Mouse (Mus musculus) kidney, adult 2 months (tissue): ENCODE measurements around the gene Kcna1. TPM values are rescaled to one million over a fixed set of nuclear protein-coding genes. Genes with fewer than 3 reads are reported as not detected.

Source experiments
- DNase-seq: peaks from one replicate; pipeline ENCODE4 v3.0.0; 2021
- H3K27ac ChIP-seq: fragments of 200-500 bp; 2 replicates; pipeline ENCODE4 v1.5.1; 2012; ENCODE audit warnings: low read depth, low read length, control low read depth, inconsistent platforms; ENCODE audit not compliant: insufficient read depth
- H3K27me3 ChIP-seq: fragments of 200-500 bp; replicated peaks from 2 replicates; pipeline ENCODE4 v1.6.1; 2012; ENCODE audit warnings: mild to moderate bottlenecking, moderate library complexity, low read length, inconsistent platforms; ENCODE audit not compliant: control insufficient read depth, insufficient read depth
- H3K36me3 ChIP-seq: fragments of 200-500 bp; 2 replicates; pipeline ENCODE4 v1.6.1; 2012; ENCODE audit warnings: mild to moderate bottlenecking, moderate library complexity, low read length, inconsistent platforms; ENCODE audit not compliant: control insufficient read depth, insufficient read depth
- H3K4me1 ChIP-seq: fragments of 200-500 bp; 2 replicates; pipeline ENCODE4 v1.6.1; 2011; ENCODE audit warnings: low read length; ENCODE audit not compliant: control insufficient read depth, insufficient read depth
- H3K4me3 ChIP-seq: fragments of 200-500 bp; 2 replicates; pipeline ENCODE4 v1.5.1; 2011; ENCODE audit warnings: mild to moderate bottlenecking, low read depth, low read length, control low read depth; ENCODE audit not compliant: insufficient read depth
- CTCF ChIP-seq: fragments of 200-500 bp; conservative IDR thresholded peaks from 2 replicates; pipeline ENCODE4 v1.5.1; 2011; ENCODE audit warnings: low read depth, mild to moderate bottlenecking, control low read depth, low read length, moderate library complexity, mixed read lengths; ENCODE audit not compliant: insufficient read depth, insufficient read length
- POLR2A ChIP-seq: fragments of 200-500 bp; IDR thresholded peaks from one replicate; pipeline ENCODE4 v1.6.1; 2011; ENCODE audit warnings: low read depth, low read length, control low read depth
- WGBS: fragments of 180-500 bp; shearing (Covaris S2); methylation state at CpG from one replicate; pipeline ENCODE4 v1.1.7; 2018; 5-methylcytosine and 5-hydroxymethylcytosine counted together
- polyA plus RNA-seq: library from polyadenylated mRNA; depleted of rRNA; stranded (reverse); fragments of >200 nt; gene quantifications from 2 replicates; pipeline ENCODE4 v1.2.3, GENCODE M21; 2012

Kcna1 gene
- polyA plus RNA-seq, 1 experiment: 0.77 TPM

DNA sequence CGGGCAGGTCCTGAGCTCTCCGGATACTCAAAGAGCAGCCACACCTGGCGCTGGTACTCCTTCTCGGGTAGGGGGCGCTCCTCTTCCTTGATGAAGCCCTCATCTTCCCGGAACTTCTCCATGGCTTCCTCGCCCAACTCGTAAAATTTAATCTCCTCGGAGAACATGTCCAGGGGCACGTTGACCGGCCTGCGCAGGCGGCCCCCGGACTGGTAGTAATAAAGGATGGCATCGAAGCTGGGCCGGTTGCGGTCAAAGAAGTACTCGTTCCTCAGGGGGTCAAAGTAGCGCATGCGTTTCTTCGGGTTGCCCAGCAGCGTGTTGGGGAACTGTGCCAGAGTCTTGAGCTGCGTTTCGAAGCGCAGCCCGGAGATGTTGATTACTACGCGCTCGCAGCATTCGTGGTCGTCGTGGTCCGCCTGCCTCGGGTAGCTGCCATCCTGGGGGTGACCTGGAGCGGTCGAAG, 3.3 kb downstream of the Kcna1 start:
- H3K4me3 ChIP-seq: no peak overlapping the region
- no peaks in the 10 kb centered on the region for H3K4me1 ChIP-seq
- H3K27ac ChIP-seq: no peak overlapping the region
- peak; percentile 22 for DNase-seq
- no peaks in the 10 kb centered on the region for H3K36me3 ChIP-seq
- TF ChIP-seq POLR2A (no peak), CTCF (no peak; the same call in 1 of the 2 replicates)
- WGBS: 2% methylated on average over 36 of the region's 36 CpGs
- H3K27me3 ChIP-seq: peaks cover 2% of the 10 kb centered on the region; the same call in 1 of the 2 replicates

DNA sequence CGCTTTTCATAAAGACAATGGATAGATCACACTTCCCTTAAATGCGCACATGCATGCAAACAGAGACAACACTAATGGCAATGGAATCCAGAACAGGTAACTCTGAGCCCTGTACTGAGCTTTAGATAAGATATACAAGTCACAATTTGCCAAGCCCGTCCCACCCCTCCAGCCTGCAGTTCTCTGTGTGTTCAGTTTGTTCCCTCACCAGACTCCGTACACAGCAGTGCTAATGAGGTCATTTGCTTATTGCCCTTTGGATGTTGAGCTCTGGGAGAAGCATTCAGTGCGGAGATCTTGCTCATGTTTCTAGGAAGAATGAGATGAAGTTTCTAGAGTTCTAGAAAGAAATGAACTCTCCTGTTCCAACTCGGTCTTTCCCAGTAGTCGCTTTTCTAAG, 17.7 kb downstream of the Kcna1 start:
- 63% methylated on average over 7 of the region's 7 CpGs for WGBS
- TF ChIP-seq POLR2A (no peak), CTCF (no peak)
- H3K36me3 ChIP-seq: no peaks in the 10 kb centered on the region
- no peaks in the 10 kb centered on the region; the same call in 1 of the 2 replicates for H3K27me3 ChIP-seq
- peak; percentile 74 for DNase-seq
- no peak overlapping the region for H3K27ac ChIP-seq
- H3K4me1 ChIP-seq: peaks cover 3% of the 10 kb centered on the region; the same call in 1 of the 2 replicates
- no peak overlapping the region for H3K4me3 ChIP-seq

DNA sequence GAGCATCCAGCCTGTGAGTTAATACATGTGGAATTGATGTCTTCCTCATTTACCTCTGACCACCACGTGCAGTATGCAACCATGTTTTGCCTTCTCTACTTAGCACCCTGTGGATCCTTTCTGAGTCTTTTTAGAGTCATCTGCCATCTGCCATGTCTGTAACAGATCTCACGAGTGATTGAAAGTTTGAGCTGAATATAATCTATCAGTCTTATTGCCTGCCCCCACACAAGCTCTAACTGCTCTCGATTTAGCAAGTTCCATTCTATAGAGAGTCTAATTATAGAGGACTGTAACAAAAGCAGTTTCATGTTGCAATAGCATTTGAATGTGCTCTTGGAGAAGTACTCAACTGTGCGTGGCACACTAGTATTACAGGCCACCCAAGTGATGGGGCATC, 27.7 kb downstream of the Kcna1 start:
- no peak for DNase-seq
- Histone ChIP-seq H3K4me1 (no peaks in the 10 kb centered on the region), H3K36me3 (no peaks in the 10 kb centered on the region), H3K27me3 (no peaks in the 10 kb centered on the region), H3K27ac (no peak overlapping the region), H3K4me3 (no peak overlapping the region)
- 71% methylated on average over 4 of the region's 4 CpGs for WGBS
- TF ChIP-seq CTCF (no peak), POLR2A (no peak)

DNA sequence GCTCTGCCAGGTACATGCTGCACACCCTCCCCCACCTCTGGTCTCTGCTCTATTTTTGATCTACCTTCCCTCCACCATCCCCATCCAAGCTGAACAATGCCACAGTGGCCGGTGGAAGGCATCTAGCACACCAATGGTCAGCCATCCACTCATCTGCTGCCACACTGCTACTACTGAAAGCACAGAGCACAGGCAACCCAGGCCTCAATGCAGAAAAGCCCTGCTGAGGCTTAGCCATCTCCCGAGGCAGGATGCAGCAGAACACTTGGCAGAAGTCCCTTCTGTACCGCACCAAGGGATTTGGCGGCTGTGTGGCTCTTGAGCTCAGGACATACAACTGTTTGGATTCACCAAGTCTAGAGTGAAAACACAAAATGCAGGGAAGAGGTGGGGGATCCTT, 35.4 kb downstream of the Kcna1 start:
- no peak for DNase-seq
- Histone ChIP-seq H3K27ac (no peak overlapping the region), H3K36me3 (no peaks in the 10 kb centered on the region), H3K4me1 (no peaks in the 10 kb centered on the region), H3K27me3 (no peaks in the 10 kb centered on the region), H3K4me3 (no peak overlapping the region)
- 70% methylated on average over 4 of the region's 4 CpGs for WGBS
- TF ChIP-seq POLR2A: no peak
- TF ChIP-seq CTCF: no peak

DNA sequence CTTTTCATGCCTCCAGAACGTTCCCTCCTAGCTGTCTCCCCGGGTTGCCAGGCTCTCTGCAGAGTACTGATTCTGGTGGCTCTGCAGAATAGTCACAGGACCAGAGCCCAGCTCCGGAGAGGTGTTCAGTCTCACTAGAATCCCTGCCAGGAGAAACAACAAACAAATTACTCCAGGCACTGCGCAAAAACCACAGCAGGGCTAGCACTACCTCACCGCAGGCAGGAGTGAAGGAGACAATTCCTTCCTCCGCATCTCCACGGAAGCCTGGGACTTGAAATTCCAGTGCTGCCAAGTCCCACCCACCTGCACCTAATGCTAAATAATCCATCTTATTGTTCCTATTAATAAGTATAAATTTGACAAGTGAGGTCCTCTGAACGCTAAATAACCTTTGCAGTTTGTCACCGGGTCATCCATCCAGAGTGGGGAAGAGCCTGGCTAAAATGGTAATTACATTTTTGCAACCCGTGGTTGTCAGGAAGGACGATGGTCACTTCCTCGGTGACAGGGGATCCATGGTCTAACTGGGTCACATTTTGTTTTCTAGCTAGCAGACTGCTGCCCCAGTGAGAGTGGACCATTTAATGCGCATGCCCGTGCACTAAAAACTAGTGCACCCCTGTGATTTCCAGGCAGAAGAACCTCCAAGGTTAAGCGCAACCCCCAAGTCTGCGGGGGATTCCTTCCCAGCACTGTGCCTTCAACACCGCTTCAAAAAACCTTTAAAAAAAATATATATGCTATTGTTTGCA, 36.8 kb downstream of the Kcna1 start:
- H3K4me1 ChIP-seq: no peaks in the 10 kb centered on the region
- no peak overlapping the region for H3K27ac ChIP-seq
- no peaks in the 10 kb centered on the region for H3K27me3 ChIP-seq
- WGBS: 75% methylated on average over 17 of the region's 17 CpGs
- no peak overlapping the region for H3K4me3 ChIP-seq
- DNase-seq: no peak
- TF ChIP-seq CTCF (no peak), POLR2A (no peak)
- H3K36me3 ChIP-seq: no peaks in the 10 kb centered on the region

DNA sequence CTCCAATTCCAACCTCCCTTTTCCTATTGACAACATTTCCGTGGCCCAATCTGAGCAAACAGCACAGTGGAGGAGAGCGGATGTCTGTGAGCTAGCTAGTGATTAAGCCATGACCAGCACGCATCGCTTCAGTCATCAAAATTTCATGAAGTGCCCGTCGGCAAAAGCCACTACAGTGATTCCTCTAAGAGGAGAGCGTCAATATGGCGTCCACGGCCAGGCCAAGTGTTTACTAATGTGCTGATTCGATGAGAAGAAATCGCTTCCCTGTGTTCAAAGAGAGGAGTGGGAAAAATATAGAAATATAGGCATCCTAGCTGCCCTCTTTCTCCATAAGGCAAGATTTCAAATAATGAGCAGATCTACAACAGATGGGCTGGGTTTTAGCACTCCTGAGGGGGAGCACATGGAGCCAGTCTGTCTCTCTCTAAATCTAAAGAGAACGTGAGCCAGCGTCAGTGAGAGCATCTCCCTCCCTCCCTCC, 44.3 kb downstream of the Kcna1 start:
- DNase-seq: no peak
- H3K4me3 ChIP-seq: no peak overlapping the region
- WGBS: 85% methylated on average over 13 of the region's 13 CpGs
- TF ChIP-seq CTCF (no peak), POLR2A (no peak)
- H3K4me1 ChIP-seq: no peaks in the 10 kb centered on the region
- H3K27me3 ChIP-seq: no peaks in the 10 kb centered on the region
- no peak overlapping the region for H3K27ac ChIP-seq
- no peaks in the 10 kb centered on the region for H3K36me3 ChIP-seq

DNA sequence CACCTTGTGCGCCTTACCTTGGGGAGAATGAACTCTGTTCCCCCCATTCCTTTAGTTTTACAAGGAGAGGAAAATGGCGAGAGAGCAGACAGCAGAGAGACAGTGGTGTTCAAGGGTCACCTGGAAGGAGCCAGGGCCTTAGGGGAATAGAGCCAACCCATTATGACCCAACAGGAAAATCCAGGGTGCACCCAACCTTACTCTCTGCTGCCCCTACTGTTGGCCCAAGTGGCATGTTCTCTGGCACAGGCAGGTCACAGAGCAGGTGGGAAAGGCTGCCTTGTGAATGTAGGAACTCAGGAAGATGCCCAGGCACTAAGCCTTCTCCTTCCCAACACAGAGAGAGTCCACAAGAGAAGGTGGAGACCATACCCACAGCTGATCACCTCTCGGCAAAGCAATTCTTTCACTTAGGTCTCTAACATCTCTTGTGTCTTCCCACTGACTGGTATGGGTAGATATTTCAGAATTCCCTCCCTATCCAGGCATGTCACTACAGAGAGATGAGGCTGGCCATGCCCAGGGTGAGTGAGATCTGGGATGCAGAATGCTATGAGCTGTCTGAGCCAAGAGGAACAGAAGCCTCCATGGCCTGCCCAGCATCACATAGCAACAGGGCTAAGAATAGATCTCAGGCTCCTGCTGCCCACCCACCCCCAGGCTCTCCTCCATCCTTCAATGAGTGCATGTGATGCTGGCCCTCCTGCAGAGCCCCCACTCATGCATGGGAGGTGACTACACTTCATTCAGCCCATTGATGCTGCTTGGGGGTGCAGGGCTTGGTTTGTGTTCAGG, 46.8 kb downstream of the Kcna1 start:
- TF ChIP-seq POLR2A (no peak), CTCF (no peak; the same call in 1 of the 2 replicates)
- H3K27me3 ChIP-seq: no peaks in the 10 kb centered on the region
- H3K4me1 ChIP-seq: no peaks in the 10 kb centered on the region
- no peak overlapping the region for H3K4me3 ChIP-seq
- H3K36me3 ChIP-seq: no peaks in the 10 kb centered on the region
- H3K27ac ChIP-seq: no peak overlapping the region
- peak; percentile 55 for DNase-seq
- WGBS: 73% methylated on average over 3 of the region's 3 CpGs
